Mouse (Mus musculus): ENCODE measurements at regions not wholly inside any gene's neighbourhood (a gene's known extent, or its start where the extent isn't known, plus 50 kb on each side); places are given as distances from the start of the nearest gene placed in this dataset.

GRCm38 (mm10) chr15:63411771-63412118 is 433.2 kb downstream of the Gsdmc2 start:
- Histone ChIP-seq H3K27me3 (ENCODE audit: control insufficient read depth, insufficient read depth, low read length) (no peaks in the 10 kb centered on the region), H3K4me3 (replicated peaks; ENCODE audit: insufficient read depth, low read depth, low read length) (no peak overlapping the region), H3K4me1 (ENCODE audit: control insufficient read depth, insufficient read depth, low read length) (no peaks in the 10 kb centered on the region), H3K27ac (ENCODE audit: insufficient read depth, low read length) (no peak overlapping the region)
- no peak for TF ChIP-seq CTCF (IDR thresholded peaks at IDR 0.05; ENCODE audit: borderline replicate concordance, insufficient read depth, low read depth, low read length)
- no peak for TF ChIP-seq POLR2A (IDR thresholded peaks at IDR 0.05; ENCODE audit: borderline replicate concordance, insufficient read depth, low read length)
- WGBS, result 92% methylated on average over 3 of the region's 3 CpGs
- DNase-seq, result no peak

GRCm38 (mm10) chr15:63410994-63411770 is 433.8 kb downstream of the Gsdmc2 start:
- TF ChIP-seq POLR2A (IDR thresholded peaks at IDR 0.05; ENCODE audit: borderline replicate concordance, insufficient read depth, low read length) (no peak), CTCF (IDR thresholded peaks at IDR 0.05; ENCODE audit: borderline replicate concordance, insufficient read depth, low read depth, low read length) (no peak)
- Histone ChIP-seq H3K27me3 (ENCODE audit: control insufficient read depth, insufficient read depth, low read length) (no peaks in the 10 kb centered on the region), H3K4me1 (ENCODE audit: control insufficient read depth, insufficient read depth, low read length) (no peaks in the 10 kb centered on the region), H3K4me3 (replicated peaks; ENCODE audit: insufficient read depth, low read depth, low read length) (no peak overlapping the region), H3K27ac (ENCODE audit: insufficient read depth, low read length) (no peak overlapping the region)
- 59% methylated on average over 11 of the region's 11 CpGs for WGBS
- DNase-seq, result no peak

GRCm38 (mm10) chr15:63400445-63400844 is 444.5 kb downstream of the Gsdmc2 start:
- no peaks in the 10 kb centered on the region for H3K27me3 ChIP-seq (ENCODE audit: control insufficient read depth, insufficient read depth, low read length)
- no peaks in the 10 kb centered on the region for H3K4me1 ChIP-seq (ENCODE audit: control insufficient read depth, insufficient read depth, low read length)
- H3K27ac ChIP-seq (ENCODE audit: insufficient read depth, low read length), result no peak overlapping the region
- no peak overlapping the region for H3K4me3 ChIP-seq (replicated peaks; ENCODE audit: insufficient read depth, low read depth, low read length)
- no peak for DNase-seq
- 54% methylated on average over 3 of the region's 3 CpGs for WGBS
- no peak for TF ChIP-seq CTCF (IDR thresholded peaks at IDR 0.05; ENCODE audit: borderline replicate concordance, insufficient read depth, low read depth, low read length)
- no peak for TF ChIP-seq POLR2A (IDR thresholded peaks at IDR 0.05; ENCODE audit: borderline replicate concordance, insufficient read depth, low read length)

- no peak for DNase-seq
- Histone ChIP-seq H3K27me3 (ENCODE audit: control insufficient read depth, insufficient read depth, low read length) (no peaks in the 10 kb centered on the region), H3K27ac (ENCODE audit: insufficient read depth, low read length) (no peak overlapping the region), H3K4me3 (replicated peaks; ENCODE audit: insufficient read depth, low read depth, low read length) (no peak overlapping the region), H3K4me1 (ENCODE audit: control insufficient read depth, insufficient read depth, low read length) (no peaks in the 10 kb centered on the region)
- WGBS, result 83% methylated on average over 1 of the region's 1 CpGs
- no peak for TF ChIP-seq POLR2A (IDR thresholded peaks at IDR 0.05; ENCODE audit: borderline replicate concordance, insufficient read depth, low read length)
- no peak for TF ChIP-seq CTCF (IDR thresholded peaks at IDR 0.05; ENCODE audit: borderline replicate concordance, insufficient read depth, low read depth, low read length)
Measured at GRCm38 (mm10) chr15:63400011-63400410, 445.0 kb downstream of the Gsdmc2 start.

- TF ChIP-seq POLR2A (IDR thresholded peaks at IDR 0.05; ENCODE audit: borderline replicate concordance, insufficient read depth, low read length) (no peak), CTCF (IDR thresholded peaks at IDR 0.05; ENCODE audit: borderline replicate concordance, insufficient read depth, low read depth, low read length) (no peak)
- Histone ChIP-seq H3K4me1 (ENCODE audit: control insufficient read depth, insufficient read depth, low read length) (no peaks in the 10 kb centered on the region), H3K4me3 (replicated peaks; ENCODE audit: insufficient read depth, low read depth, low read length) (no peak overlapping the region), H3K27me3 (ENCODE audit: control insufficient read depth, insufficient read depth, low read length) (no peaks in the 10 kb centered on the region), H3K27ac (ENCODE audit: insufficient read depth, low read length) (no peak overlapping the region)
- no peak for DNase-seq
- 96% methylated on average over 3 of the region's 3 CpGs for WGBS
Measured at GRCm38 (mm10) chr15:63397485-63397884, 447.5 kb downstream of the Gsdmc2 start.

- WGBS, result 78% methylated on average over 2 of the region's 2 CpGs
- no peaks in the 10 kb centered on the region for H3K27me3 ChIP-seq (ENCODE audit: control insufficient read depth, insufficient read depth, low read length)
- no peak for DNase-seq
- no peak overlapping the region for H3K27ac ChIP-seq (ENCODE audit: insufficient read depth, low read length)
- H3K4me3 ChIP-seq (replicated peaks; ENCODE audit: insufficient read depth, low read depth, low read length), result no peak overlapping the region
- TF ChIP-seq CTCF (IDR thresholded peaks at IDR 0.05; ENCODE audit: borderline replicate concordance, insufficient read depth, low read depth, low read length) (no peak), POLR2A (IDR thresholded peaks at IDR 0.05; ENCODE audit: borderline replicate concordance, insufficient read depth, low read length) (no peak)
- no peaks in the 10 kb centered on the region for H3K4me1 ChIP-seq (ENCODE audit: control insufficient read depth, insufficient read depth, low read length)
Measured at GRCm38 (mm10) chr15:63377258-63377657, 467.7 kb downstream of the Gsdmc2 start.

- TF ChIP-seq POLR2A (IDR thresholded peaks at IDR 0.05; ENCODE audit: borderline replicate concordance, insufficient read depth, low read length) (no peak), CTCF (IDR thresholded peaks at IDR 0.05; ENCODE audit: borderline replicate concordance, insufficient read depth, low read depth, low read length) (no peak)
- DNase-seq, result no peak
- Histone ChIP-seq H3K27me3 (ENCODE audit: control insufficient read depth, insufficient read depth, low read length) (no peaks in the 10 kb centered on the region), H3K4me1 (ENCODE audit: control insufficient read depth, insufficient read depth, low read length) (no peaks in the 10 kb centered on the region), H3K4me3 (replicated peaks; ENCODE audit: insufficient read depth, low read depth, low read length) (no peak overlapping the region), H3K27ac (ENCODE audit: insufficient read depth, low read length) (no peak overlapping the region)
- WGBS, result 80% methylated on average over 4 of the region's 4 CpGs
Measured at GRCm38 (mm10) chr15:63371328-63372023, 473.5 kb downstream of the Gsdmc2 start.

GRCm38 (mm10) chr15:63364473-63364872 is 480.5 kb downstream of the Gsdmc2 start:
- Histone ChIP-seq H3K4me1 (ENCODE audit: control insufficient read depth, insufficient read depth, low read length) (no peaks in the 10 kb centered on the region), H3K27me3 (ENCODE audit: control insufficient read depth, insufficient read depth, low read length) (no peaks in the 10 kb centered on the region), H3K4me3 (replicated peaks; ENCODE audit: insufficient read depth, low read depth, low read length) (no peak overlapping the region), H3K27ac (ENCODE audit: insufficient read depth, low read length) (no peak overlapping the region)
- no peak for DNase-seq
- 96% methylated on average over 1 of the region's 1 CpGs for WGBS
- TF ChIP-seq CTCF (IDR thresholded peaks at IDR 0.05; ENCODE audit: borderline replicate concordance, insufficient read depth, low read depth, low read length), result no peak
- no peak for TF ChIP-seq POLR2A (IDR thresholded peaks at IDR 0.05; ENCODE audit: borderline replicate concordance, insufficient read depth, low read length)

Data from cerebellum, adult 2 months (tissue).